Mouse (Mus musculus): ENCODE data around the gene Pigs. TPM values are rescaled to one million over a fixed set of nuclear protein-coding genes. Genes with fewer than 3 reads are reported as not detected.

Pigs gene
- polyA plus RNA-seq, 1 experiment: 50.2 TPM

GRCm38 (mm10) chr11:78347908-78348307 lies 19.7 kb downstream of the Pigs start:
- TF ChIP-seq GATA1 (IDR thresholded peaks at IDR 0.05; ENCODE audit: low read length): no peak

GRCm38 (mm10) chr11:78348474-78348873 lies 20.3 kb downstream of the Pigs start:
- no peak for TF ChIP-seq GATA1 (IDR thresholded peaks at IDR 0.05; ENCODE audit: low read length)

GRCm38 (mm10) chr11:78349441-78350358 lies 21.5 kb downstream of the Pigs start:
- TF ChIP-seq GATA1 (IDR thresholded peaks at IDR 0.05; ENCODE audit: low read length): no peak

GRCm38 (mm10) chr11:78353081-78353480 lies 24.9 kb downstream of the Pigs start:
- TF ChIP-seq GATA1 (IDR thresholded peaks at IDR 0.05; ENCODE audit: low read length): no peak

GRCm38 (mm10) chr11:78354905-78355304 lies 26.7 kb downstream of the Pigs start:
- TF ChIP-seq GATA1 (IDR thresholded peaks at IDR 0.05; ENCODE audit: low read length): no peak

- no peak for TF ChIP-seq GATA1 (IDR thresholded peaks at IDR 0.05; ENCODE audit: low read length)
Measured at GRCm38 (mm10) chr11:78355471-78356238, 27.4 kb downstream of the Pigs start.

- TF ChIP-seq GATA1 (IDR thresholded peaks at IDR 0.05; ENCODE audit: low read length): no peak
Measured at GRCm38 (mm10) chr11:78358330-78359007, 30.3 kb downstream of the Pigs start.

GRCm38 (mm10) chr11:78360125-78360788 lies 32.0 kb downstream of the Pigs start:
- TF ChIP-seq GATA1 (IDR thresholded peaks at IDR 0.05; ENCODE audit: low read length): no peak

- TF ChIP-seq GATA1 (IDR thresholded peaks at IDR 0.05; ENCODE audit: low read length): no peak
Measured at GRCm38 (mm10) chr11:78360789-78361131, 32.5 kb downstream of the Pigs start.

GRCm38 (mm10) chr11:78363309-78364007 lies 35.2 kb downstream of the Pigs start:
- TF ChIP-seq GATA1 (IDR thresholded peaks at IDR 0.05; ENCODE audit: low read length): no peak

GRCm38 (mm10) chr11:78364103-78364502 lies 35.9 kb downstream of the Pigs start:
- TF ChIP-seq GATA1 (IDR thresholded peaks at IDR 0.05; ENCODE audit: low read length): no peak

GRCm38 (mm10) chr11:78367456-78368225 lies 39.4 kb downstream of the Pigs start:
- no peak for TF ChIP-seq GATA1 (IDR thresholded peaks at IDR 0.05; ENCODE audit: low read length)

- TF ChIP-seq GATA1 (IDR thresholded peaks at IDR 0.05; ENCODE audit: low read length): no peak
Measured at GRCm38 (mm10) chr11:78370389-78370788, 42.2 kb downstream of the Pigs start.

GRCm38 (mm10) chr11:78371711-78372110 lies 43.5 kb downstream of the Pigs start:
- no peak for TF ChIP-seq GATA1 (IDR thresholded peaks at IDR 0.05; ENCODE audit: low read length)
